ENCODE assay signal across 10 mouse cellular contexts in genomic region chr8:3475715-3476429, GRCm38 (mm10). TPM values are rescaled to one million over a fixed set of nuclear protein-coding genes. Genes with fewer than 3 reads are reported as not detected.
A peak's percentile ranks its signal among the peaks of the same experiment; 100 is the strongest.
DNase-seq lines count a peak whose midpoint lies in the region; ATAC-seq lines count a peak whose summit lies in the region.
"Had no signal": no experiment of that assay in that cellular context is flagged by ENCODE, and none has a peak within 500 bp of the region (broad histone marks: within the 10 kb centered on the region; RNA-seq: fewer than 3 reads in every experiment).

No protein-coding gene starts in this region.

- H3K9me3 ChIP-seq in heart, embryonic 10.5 days, result no peaks in the 10 kb centered on the region
- no peaks in the 10 kb centered on the region for H3K9me3 ChIP-seq in hindbrain, embryonic 11.5 days (ENCODE audit: control insufficient read depth, low read length)

- H3K27ac ChIP-seq in heart, embryonic 10.5 days, result no peak overlapping the region
- no peak overlapping the region for H3K27ac ChIP-seq in hindbrain, embryonic 11.5 days (ENCODE audit: low read depth, low read length)

- no peak overlapping the region for H3K9ac ChIP-seq in hindbrain, embryonic 11.5 days (ENCODE audit: low read depth, low read length)

- peaks cover 25% of the 10 kb centered on the region for H3K27me3 ChIP-seq in heart, embryonic 10.5 days (ENCODE audit: insufficient read depth, poor library complexity, severe bottlenecking)
- H3K27me3 ChIP-seq in hindbrain, embryonic 11.5 days (ENCODE audit: control insufficient read depth, insufficient read depth, low read length), result 0 out of 2 replicates have a peak, but pooled peaks cover 2% of the 10 kb centered on the region

- peaks cover 5% of the 10 kb centered on the region; the same call in 1 of the 2 replicates for H3K4me1 ChIP-seq in heart, embryonic 10.5 days
- H3K4me1 ChIP-seq in hindbrain, embryonic 11.5 days (replicated peaks; ENCODE audit: control insufficient read depth, insufficient read depth, low read length), result 0 out of 2 replicates have a peak, but pooled peaks cover 2% of the 10 kb centered on the region

- H3K4me3 ChIP-seq in heart, embryonic 10.5 days, result peak overlapping the region; percentile 50
- peak overlapping the region; percentile 23; the same call in 1 of the 2 replicates for H3K4me3 ChIP-seq in hindbrain, embryonic 11.5 days (ENCODE audit: low read depth, low read length)
- H3K4me3 ChIP-seq: erythroblast, embryonic 14.5 days had no signal

- peak; percentile 40; the same call in 1 of the 2 replicates for ATAC-seq in hindbrain, embryonic 11.5 days (ENCODE audit: low FRiP score)
- peak; percentile 71 for ATAC-seq in megakaryocyte-erythroid progenitor cell, adult 5-6 weeks (replicated peaks; ENCODE audit: low FRiP score, low TSS enrichment, poor library complexity, severe bottlenecking)

- peak overlapping the region; percentile 34 for H3K4me2 ChIP-seq in hindbrain, embryonic 11.5 days (replicated peaks; ENCODE audit: low read depth, low read length)

- no peak for DNase-seq in heart, embryonic 10.5 days (ENCODE audit: low spot score)
- no peak for DNase-seq in heart, adult 11 months
- DNase-seq in ZHBTc4 (ENCODE audit: low read depth, low spot score), result peak; percentile 26
- DNase-seq in hindbrain, embryonic 11.5 days (ENCODE audit: low spot score), result peak; percentile 34
- DNase-seq in urinary bladder, postnatal 10 days (ENCODE audit: low spot score), result no peak
- no peak for DNase-seq in ovary, postnatal 10 days (ENCODE audit: low spot score)
- no peak for DNase-seq in layer of hippocampus, adult 11-12 months (ENCODE audit: low spot score)

- H3K36me3 ChIP-seq in heart, embryonic 10.5 days, result no peaks in the 10 kb centered on the region
- no peaks in the 10 kb centered on the region for H3K36me3 ChIP-seq in hindbrain, embryonic 11.5 days (ENCODE audit: control insufficient read depth, insufficient read depth, low read length)

- WGBS in heart, embryonic 10.5 days, result 23% methylated on average over 37 of the region's 37 CpGs
- 33% methylated on average over 37 of the region's 37 CpGs for WGBS in hindbrain, embryonic 11.5 days

RNA-seq across cellular contexts. Expression of gene Tex45, which starts 5.2 kb away (rescaled TPM):
- polyA plus RNA-seq in heart, embryonic 10.5 days (2016; fragmentation: Nextera tagmentation; extraction: Ambion mirVana), result not detected in 2 replicates
- not detected in 2 replicates for polyA plus RNA-seq in hindbrain, embryonic 11.5 days (2014; fragmentation: Nextera tagmentation; extraction: Ambion mirVana)
- not detected in 2 replicates for total RNA-seq in megakaryocyte-erythroid progenitor cell, adult 5-6 weeks (2014; fragmentation: Nextera tagmentation)
- not detected in 2 replicates for total RNA-seq in megakaryocyte-erythroid progenitor cell, adult 5-6 weeks (2017)
- polyA plus RNA-seq: C2C12; erythroblast, embryonic 14.5 days had no signal

RNA-seq across cellular contexts. Expression of gene Pex11g, which starts 8.4 kb away (rescaled TPM):
- 6.4 and 6.7 TPM in 2 replicates for polyA plus RNA-seq in heart, embryonic 10.5 days (2016; fragmentation: Nextera tagmentation; extraction: Ambion mirVana)
- 2.4 and 3.1 TPM in 2 replicates for polyA plus RNA-seq in hindbrain, embryonic 11.5 days (2014; fragmentation: Nextera tagmentation; extraction: Ambion mirVana)
- total RNA-seq in megakaryocyte-erythroid progenitor cell, adult 5-6 weeks (2014; fragmentation: Nextera tagmentation), result 2.0 and 3.0 TPM in 2 replicates
- 1.3 and 6.2 TPM in 2 replicates for total RNA-seq in megakaryocyte-erythroid progenitor cell, adult 5-6 weeks (2017)

RNA-seq across cellular contexts. Expression of gene Zfp358, which starts 17.1 kb away (rescaled TPM):
- polyA plus RNA-seq in heart, embryonic 10.5 days (2016; fragmentation: Nextera tagmentation; extraction: Ambion mirVana), result 35.0 and 41.7 TPM in 2 replicates
- 31.2 and 39.3 TPM in 2 replicates for polyA plus RNA-seq in hindbrain, embryonic 11.5 days (2014; fragmentation: Nextera tagmentation; extraction: Ambion mirVana)
- 8.8 and 9.3 TPM in 2 replicates for total RNA-seq in megakaryocyte-erythroid progenitor cell, adult 5-6 weeks (2014; fragmentation: Nextera tagmentation)
- 2.7 and 5.9 TPM in 2 replicates for total RNA-seq in megakaryocyte-erythroid progenitor cell, adult 5-6 weeks (2017)

RNA-seq across cellular contexts. Expression of gene Mcoln1, which starts 24.4 kb away (rescaled TPM):
- 55.2 and 60.1 TPM in 2 replicates for polyA plus RNA-seq in heart, embryonic 10.5 days (2016; fragmentation: Nextera tagmentation; extraction: Ambion mirVana)
- polyA plus RNA-seq in hindbrain, embryonic 11.5 days (2014; fragmentation: Nextera tagmentation; extraction: Ambion mirVana), result 36.8 and 49.5 TPM in 2 replicates
- total RNA-seq in megakaryocyte-erythroid progenitor cell, adult 5-6 weeks (2014; fragmentation: Nextera tagmentation), result 47.2 and 49.7 TPM in 2 replicates
- 21.0 and 23.1 TPM in 2 replicates for total RNA-seq in megakaryocyte-erythroid progenitor cell, adult 5-6 weeks (2017)

RNA-seq across cellular contexts. Expression of gene Pnpla6, which starts 39.3 kb away (rescaled TPM):
- 18.3 and 19.7 TPM in 2 replicates for polyA plus RNA-seq in heart, embryonic 10.5 days (2016; fragmentation: Nextera tagmentation; extraction: Ambion mirVana)
- 17.4 and 19.9 TPM in 2 replicates for polyA plus RNA-seq in hindbrain, embryonic 11.5 days (2014; fragmentation: Nextera tagmentation; extraction: Ambion mirVana)
- total RNA-seq in megakaryocyte-erythroid progenitor cell, adult 5-6 weeks (2014; fragmentation: Nextera tagmentation), result 80.9 and 107 TPM in 2 replicates
- total RNA-seq in megakaryocyte-erythroid progenitor cell, adult 5-6 weeks (2017), result 28.9 and 35.4 TPM in 2 replicates

Comparison
In these comparisons a context has a peak if more than half of its experiments do, and no peak if none do; other contexts are left out.
1. DNase-seq: peak in ZHBTc4 (single experiment) and hindbrain, embryonic 11.5 days (single experiment); none in heart, embryonic 10.5 days (single experiment), heart, adult 11 months (single experiment), urinary bladder, postnatal 10 days (single experiment), ovary, postnatal 10 days (single experiment) and layer of hippocampus, adult 11-12 months (single experiment).